Mouse (Mus musculus): ENCODE data around the gene Dph2. TPM values are rescaled to one million over a fixed set of nuclear protein-coding genes. Genes with fewer than 3 reads are reported as not detected.

The Dph2 gene
- polyA plus RNA-seq, 1 experiment = 8.2 TPM

- Histone ChIP-seq H3K27ac (ENCODE audit: control insufficient read depth, insufficient read depth, low read depth, low read length) (no peak overlapping the region), H3K27me3 (ENCODE audit: control insufficient read depth, insufficient read depth, low read length) (no peaks in the 10 kb centered on the region), H3K4me3 (ENCODE audit: control insufficient read depth, low read depth, low read length) (no peak overlapping the region), H3K4me1 (ENCODE audit: control insufficient read depth, insufficient read depth, low read length) (peaks cover 10% of the 10 kb centered on the region), H3K36me3 (ENCODE audit: control insufficient read depth, insufficient read depth, low read length) (peaks cover 2% of the 10 kb centered on the region; the same call in 1 of the 2 replicates)
- no peak for TF ChIP-seq CTCF (IDR thresholded peaks at IDR 0.05; ENCODE audit: control insufficient read depth, insufficient read depth, insufficient replicate concordance, low read depth, low read length)
- TF ChIP-seq POLR2A (IDR thresholded peaks at IDR 0.05; ENCODE audit: control insufficient read depth, low read depth, low read length) = no peak
Measured at GRCm38 (mm10) chr4:117867000-117867399, 24.8 kb downstream of the Dph2 start.

DNA sequence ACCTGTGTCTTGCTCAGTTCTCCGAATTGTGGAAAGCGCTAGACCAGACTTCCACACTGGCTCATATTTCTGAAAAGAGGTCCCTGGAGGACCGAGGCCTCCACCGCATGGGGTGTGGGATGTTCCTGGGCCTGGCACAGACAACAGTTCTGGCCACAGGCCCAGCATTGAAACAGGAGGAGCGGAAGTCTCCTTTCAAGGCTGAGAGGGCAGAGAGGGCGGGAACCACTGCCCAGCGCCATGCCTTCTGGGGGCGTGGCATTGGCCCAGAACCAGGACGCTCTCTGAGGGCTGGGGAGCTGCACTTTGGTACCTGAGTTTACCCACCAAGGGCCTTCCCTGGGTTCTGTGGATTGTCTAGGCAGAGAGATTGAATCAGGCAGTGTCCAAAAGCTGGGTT is 25.7 kb downstream of the Dph2 start:
- peak overlapping the region; percentile 56 for H3K27ac ChIP-seq (ENCODE audit: control insufficient read depth, insufficient read depth, low read depth, low read length)

DNA sequence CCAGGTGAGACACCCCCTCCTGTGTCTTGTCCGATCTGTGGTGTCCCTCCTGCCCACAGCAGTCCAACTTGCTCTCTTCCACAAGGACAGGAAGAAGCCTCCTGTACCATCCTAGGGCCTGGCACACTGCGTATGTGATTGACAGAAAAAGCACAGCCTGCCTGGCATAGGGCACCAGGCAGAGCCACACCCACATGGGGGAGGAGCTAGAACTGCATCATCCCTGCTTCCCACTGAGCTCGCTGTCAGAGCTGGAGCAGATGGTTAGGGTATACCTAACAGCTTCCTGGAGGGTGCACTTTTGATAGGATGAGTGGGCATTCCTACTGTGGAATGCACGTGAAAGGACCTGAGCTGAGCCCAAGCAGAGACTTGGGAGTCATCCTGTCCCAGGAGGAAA is 29.0 kb downstream of the Dph2 start:
- Histone ChIP-seq H3K27ac (ENCODE audit: control insufficient read depth, insufficient read depth, low read depth, low read length) (no peak overlapping the region), H3K27me3 (ENCODE audit: control insufficient read depth, insufficient read depth, low read length) (no peaks in the 10 kb centered on the region), H3K4me1 (ENCODE audit: control insufficient read depth, insufficient read depth, low read length) (peaks cover 3% of the 10 kb centered on the region; the same call in 1 of the 2 replicates), H3K36me3 (ENCODE audit: control insufficient read depth, insufficient read depth, low read length) (no peaks in the 10 kb centered on the region), H3K4me3 (ENCODE audit: control insufficient read depth, low read depth, low read length) (no peak overlapping the region)
- no peak for TF ChIP-seq CTCF (IDR thresholded peaks at IDR 0.05; ENCODE audit: control insufficient read depth, insufficient read depth, insufficient replicate concordance, low read depth, low read length)
- no peak for TF ChIP-seq POLR2A (IDR thresholded peaks at IDR 0.05; ENCODE audit: control insufficient read depth, low read depth, low read length)

More for the DNA sequence above, 25.7 kb downstream of the Dph2 start:
- Histone ChIP-seq H3K36me3 (ENCODE audit: control insufficient read depth, insufficient read depth, low read length) (no peaks in the 10 kb centered on the region), H3K4me1 (ENCODE audit: control insufficient read depth, insufficient read depth, low read length) (peaks cover 3% of the 10 kb centered on the region; the same call in 1 of the 2 replicates), H3K27me3 (ENCODE audit: control insufficient read depth, insufficient read depth, low read length) (no peaks in the 10 kb centered on the region), H3K4me3 (ENCODE audit: control insufficient read depth, low read depth, low read length) (no peak overlapping the region)
- TF ChIP-seq CTCF (IDR thresholded peaks at IDR 0.05; ENCODE audit: control insufficient read depth, insufficient read depth, insufficient replicate concordance, low read depth, low read length) (no peak), POLR2A (IDR thresholded peaks at IDR 0.05; ENCODE audit: control insufficient read depth, low read depth, low read length) (no peak)

DNA sequence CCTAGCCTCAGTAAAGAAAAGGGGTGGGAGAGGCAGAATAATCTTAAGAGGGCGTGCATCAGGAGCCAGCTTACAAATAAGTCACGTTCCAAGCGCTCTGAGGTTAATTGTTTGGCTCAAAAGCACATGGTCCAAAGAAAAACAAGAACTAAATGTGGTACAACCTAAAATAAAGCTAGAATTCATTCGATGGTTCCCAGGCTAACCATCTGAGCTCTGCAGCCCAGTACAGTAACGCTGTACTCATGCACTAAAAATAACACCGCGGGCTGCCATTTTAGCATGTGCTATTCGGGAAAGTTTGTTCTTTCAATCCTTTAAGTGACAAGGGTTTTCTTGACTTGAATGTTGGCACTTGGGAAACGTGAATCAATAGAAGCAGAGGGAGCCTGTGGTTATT is 31.3 kb downstream of the Dph2 start:
- H3K27me3 ChIP-seq (ENCODE audit: control insufficient read depth, insufficient read depth, low read length) = no peaks in the 10 kb centered on the region
- TF ChIP-seq CTCF (IDR thresholded peaks at IDR 0.05; ENCODE audit: control insufficient read depth, insufficient read depth, insufficient replicate concordance, low read depth, low read length) (no peak), POLR2A (IDR thresholded peaks at IDR 0.05; ENCODE audit: control insufficient read depth, low read depth, low read length) (no peak)
- H3K4me1 ChIP-seq (ENCODE audit: control insufficient read depth, insufficient read depth, low read length) = peaks cover 3% of the 10 kb centered on the region; the same call in 1 of the 2 replicates
- no peak overlapping the region for H3K4me3 ChIP-seq (ENCODE audit: control insufficient read depth, low read depth, low read length)
- H3K36me3 ChIP-seq (ENCODE audit: control insufficient read depth, insufficient read depth, low read length) = no peaks in the 10 kb centered on the region
- no peak overlapping the region for H3K27ac ChIP-seq (ENCODE audit: control insufficient read depth, insufficient read depth, low read depth, low read length)

GRCm38 (mm10) chr4:117858794-117859193 is 33.0 kb downstream of the Dph2 start:
- H3K27me3 ChIP-seq (ENCODE audit: control insufficient read depth, insufficient read depth, low read length) = no peaks in the 10 kb centered on the region
- H3K4me3 ChIP-seq (ENCODE audit: control insufficient read depth, low read depth, low read length) = no peak overlapping the region
- TF ChIP-seq POLR2A (IDR thresholded peaks at IDR 0.05; ENCODE audit: control insufficient read depth, low read depth, low read length) (no peak), CTCF (IDR thresholded peaks at IDR 0.05; ENCODE audit: control insufficient read depth, insufficient read depth, insufficient replicate concordance, low read depth, low read length) (peak; percentile 40; the same call in 1 of the 2 replicates)
- H3K27ac ChIP-seq (ENCODE audit: control insufficient read depth, insufficient read depth, low read depth, low read length) = no peak overlapping the region
- no peaks in the 10 kb centered on the region for H3K36me3 ChIP-seq (ENCODE audit: control insufficient read depth, insufficient read depth, low read length)
- H3K4me1 ChIP-seq (ENCODE audit: control insufficient read depth, insufficient read depth, low read length) = no peaks in the 10 kb centered on the region

GRCm38 (mm10) chr4:117855146-117855545 is 36.7 kb downstream of the Dph2 start:
- Histone ChIP-seq H3K27ac (ENCODE audit: control insufficient read depth, insufficient read depth, low read depth, low read length) (no peak overlapping the region), H3K4me1 (ENCODE audit: control insufficient read depth, insufficient read depth, low read length) (no peaks in the 10 kb centered on the region), H3K4me3 (ENCODE audit: control insufficient read depth, low read depth, low read length) (no peak overlapping the region), H3K36me3 (ENCODE audit: control insufficient read depth, insufficient read depth, low read length) (no peaks in the 10 kb centered on the region), H3K27me3 (ENCODE audit: control insufficient read depth, insufficient read depth, low read length) (no peaks in the 10 kb centered on the region)
- TF ChIP-seq CTCF (IDR thresholded peaks at IDR 0.05; ENCODE audit: control insufficient read depth, insufficient read depth, insufficient replicate concordance, low read depth, low read length) (no peak), POLR2A (IDR thresholded peaks at IDR 0.05; ENCODE audit: control insufficient read depth, low read depth, low read length) (no peak)

DNA sequence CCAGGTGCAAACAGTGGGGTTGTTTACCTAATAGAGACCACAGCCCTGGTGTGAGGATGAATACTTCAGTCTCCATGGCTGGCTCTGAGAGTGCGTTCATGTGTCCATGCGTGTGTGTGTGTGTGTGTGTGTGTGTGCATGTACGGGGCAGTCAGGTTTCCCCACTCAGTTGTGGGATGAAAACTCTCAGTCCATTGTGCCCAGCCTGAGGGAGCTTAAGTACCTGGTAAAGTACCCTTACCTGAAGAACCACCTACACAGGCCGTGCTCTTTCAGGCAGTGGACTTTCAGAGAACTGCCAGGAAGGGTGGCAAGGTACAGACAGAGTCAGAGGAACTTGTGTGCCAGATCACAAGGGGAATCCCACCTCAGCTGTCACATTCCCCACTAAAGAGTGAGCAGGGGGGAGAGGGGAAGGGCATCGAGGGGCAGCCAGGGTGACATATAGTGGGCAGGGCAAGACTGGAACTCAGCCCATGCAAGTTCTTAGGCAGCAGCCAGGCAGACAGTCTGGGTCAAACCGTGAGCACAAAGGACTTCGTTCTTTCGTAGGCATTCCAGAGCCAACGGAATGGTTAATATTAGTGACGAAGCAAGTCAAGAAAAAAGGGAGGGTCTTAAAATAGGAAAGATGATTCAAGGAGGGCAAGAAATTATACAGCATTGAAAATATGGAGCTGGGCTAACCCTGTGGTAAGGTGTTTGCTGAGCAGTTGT is 39.5 kb downstream of the Dph2 start:
- H3K4me1 ChIP-seq (ENCODE audit: control insufficient read depth, insufficient read depth, low read length) = no peaks in the 10 kb centered on the region
- TF ChIP-seq CTCF (IDR thresholded peaks at IDR 0.05; ENCODE audit: control insufficient read depth, insufficient read depth, insufficient replicate concordance, low read depth, low read length) (no peak), POLR2A (IDR thresholded peaks at IDR 0.05; ENCODE audit: control insufficient read depth, low read depth, low read length) (no peak)
- H3K27me3 ChIP-seq (ENCODE audit: control insufficient read depth, insufficient read depth, low read length) = no peaks in the 10 kb centered on the region
- no peak overlapping the region for H3K4me3 ChIP-seq (ENCODE audit: control insufficient read depth, low read depth, low read length)
- no peaks in the 10 kb centered on the region for H3K36me3 ChIP-seq (ENCODE audit: control insufficient read depth, insufficient read depth, low read length)
- H3K27ac ChIP-seq (ENCODE audit: control insufficient read depth, insufficient read depth, low read depth, low read length) = no peak overlapping the region
